Mouse (Mus musculus) layer of hippocampus, postnatal 10 days (tissue): ENCODE results near the gene Thbs1. TPM values are rescaled to one million over a fixed set of nuclear protein-coding genes. Genes with fewer than 3 reads are reported as not detected.

Experiments used
- DNase-seq, 2 experiments: peaks; one replicate each; pipeline ENCODE4 v3.0.0; 2021; ENCODE audit warnings: low spot score in 2 of 2
- long read RNA-seq: library from polyadenylated mRNA; stranded (forward); transcript quantifications from one replicate; pipeline ENCODE4 v2.0.0, GENCODE M21; 2023
- total RNA-seq, 2 experiments: library from RNA; stranded (reverse); gene quantifications; 2 replicates each; pipeline ENCODE4 v1.2.3; 2021

Gene Thbs1
- total RNA-seq = 1 to 10 TPM; 7.7 to 9.2 TPM
- long read RNA-seq, partial matches to known transcripts = 1 of 2 reads
- long read RNA-seq, other reads (novel, unspliced or antisense) = 1 of 2 reads

- DNase-seq = peak; percentile 40 to 59
Measured at GRCm38 (mm10) chr2:118111488-118112131, at the start of gene Thbs1. Gene Thbs1, plus strand, starts transcription at chr2:118111876.

DNA sequence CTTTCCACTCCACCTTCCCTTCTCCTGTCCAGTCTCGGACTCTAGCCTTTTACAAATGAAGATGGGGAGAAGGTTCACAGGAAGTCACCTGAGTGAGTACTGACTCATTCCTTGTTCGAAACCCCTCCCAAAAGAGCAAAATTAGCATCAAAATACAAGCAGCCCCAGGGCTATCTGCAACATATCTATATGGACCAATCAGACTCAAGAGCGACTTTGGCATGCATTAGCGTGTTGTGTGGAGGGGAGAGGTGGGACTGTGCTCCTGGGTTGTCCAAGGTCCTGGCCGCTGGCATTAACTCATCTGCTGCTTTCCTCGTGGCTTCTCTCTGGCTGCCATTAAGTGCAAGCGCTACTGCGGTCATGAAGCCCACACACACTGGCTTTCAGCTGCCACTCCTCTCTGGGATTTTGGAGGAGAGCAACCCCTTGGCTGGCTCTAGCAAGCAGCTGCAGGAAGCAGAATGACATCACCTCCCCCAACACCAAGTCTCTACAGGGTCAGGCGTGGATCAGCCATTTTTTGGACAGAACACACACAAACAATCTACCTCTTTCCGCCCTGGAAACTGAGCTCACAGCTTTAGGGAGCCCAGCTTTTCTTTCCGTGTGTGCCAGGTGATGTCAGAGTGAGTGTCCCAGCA lies 47.4 kb upstream of the Thbs1 start:
- DNase-seq = no peak

DNA sequence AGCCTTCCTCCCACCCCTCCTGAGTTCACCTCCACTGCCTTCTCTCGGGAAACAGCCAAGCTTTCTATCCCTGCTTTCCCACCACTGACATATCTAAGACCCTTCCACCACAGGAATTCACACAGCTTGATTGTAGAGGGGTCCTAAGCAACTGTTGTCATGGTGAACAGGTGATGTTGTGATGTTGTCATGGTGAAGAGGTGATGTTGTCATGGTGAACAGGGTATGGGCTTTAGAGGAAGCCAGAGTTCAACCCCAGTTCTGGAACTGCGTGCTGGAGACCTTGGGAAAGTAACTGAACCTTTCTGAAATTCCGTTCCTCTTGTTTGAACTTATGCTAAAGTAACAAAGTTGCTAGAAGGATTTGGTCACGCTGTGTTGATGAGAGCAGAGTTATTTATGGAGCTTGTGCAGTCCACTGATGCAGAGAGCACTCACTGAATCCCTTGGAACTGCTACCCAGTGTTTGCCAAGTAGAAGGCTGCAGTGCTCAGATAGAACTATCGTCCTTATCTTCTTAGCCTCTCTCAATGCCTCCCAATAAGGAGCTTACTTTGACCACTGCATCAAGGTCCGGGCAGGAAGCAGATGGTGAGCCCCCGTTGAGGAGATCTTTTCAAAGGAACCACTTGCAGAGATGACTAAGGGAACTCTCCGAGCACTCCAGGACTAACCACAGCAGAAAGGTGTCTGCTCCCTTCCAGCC lies 45.5 kb upstream of the Thbs1 start:
- no peak for DNase-seq

DNA sequence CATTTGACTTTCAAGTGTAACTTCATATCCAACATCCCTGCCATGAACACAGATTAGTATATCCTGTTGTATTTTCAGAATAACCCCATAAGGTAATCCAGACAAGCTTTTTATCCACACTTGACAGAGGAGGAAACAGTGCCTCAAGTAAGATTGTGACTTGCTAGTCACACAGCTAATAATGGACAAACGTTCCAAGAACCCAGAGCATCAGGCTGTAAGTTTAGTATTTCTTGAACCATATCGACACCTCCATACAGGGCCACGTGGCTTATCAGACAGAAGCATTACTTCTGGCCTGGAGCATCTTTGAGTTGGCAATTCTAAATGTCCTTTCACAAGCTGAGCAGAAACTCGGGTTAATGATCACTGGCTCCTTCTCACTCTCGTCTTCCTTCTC lies 41.7 kb upstream of the Thbs1 start:
- DNase-seq = no peak

DNA sequence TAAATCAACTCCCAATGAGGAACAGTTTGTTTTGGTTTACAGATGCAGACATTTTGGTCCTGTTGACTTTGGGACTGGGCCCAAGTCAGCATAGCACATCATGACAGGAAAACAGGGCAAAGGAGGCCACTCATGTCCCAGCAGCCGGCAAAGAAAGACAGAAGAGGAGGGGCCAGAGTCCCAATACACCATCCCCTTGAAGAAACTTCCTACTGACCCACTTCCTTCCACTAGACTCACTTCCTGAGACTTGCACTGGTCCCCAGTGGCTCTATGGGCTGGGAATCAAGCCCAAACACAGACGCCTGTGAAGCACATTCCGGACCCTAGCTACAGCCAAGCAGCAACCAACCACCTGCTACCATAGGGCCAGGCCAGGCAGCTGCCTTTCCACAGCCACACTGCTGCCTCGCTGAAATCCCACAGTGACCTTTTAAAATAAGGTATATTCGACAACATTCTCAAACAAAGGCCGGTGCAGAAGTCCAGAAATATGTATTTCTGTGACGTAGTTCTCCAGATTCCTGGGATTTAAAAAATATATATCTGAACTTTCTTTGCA lies 38.8 kb upstream of the Thbs1 start:
- DNase-seq = no peak

DNA sequence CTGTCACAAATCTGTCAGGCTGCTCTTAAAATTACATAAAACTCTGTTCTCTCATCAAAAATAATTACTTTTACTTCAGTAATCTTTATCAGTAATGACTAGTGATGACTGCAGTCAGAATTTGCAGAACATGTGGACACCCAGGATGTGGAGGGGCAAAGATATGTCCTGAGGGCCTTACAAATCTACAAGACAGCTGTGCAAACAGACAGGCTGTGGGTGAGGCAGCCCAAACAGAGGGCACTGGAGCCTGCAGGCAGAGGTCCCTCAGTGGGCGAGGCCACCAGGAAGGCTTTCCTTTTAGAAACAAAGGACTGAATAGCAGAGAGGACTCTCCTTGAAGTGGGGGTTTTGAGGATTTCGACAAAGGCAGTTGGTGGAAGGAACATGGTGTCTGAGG lies 37.6 kb upstream of the Thbs1 start:
- no peak for DNase-seq

DNA sequence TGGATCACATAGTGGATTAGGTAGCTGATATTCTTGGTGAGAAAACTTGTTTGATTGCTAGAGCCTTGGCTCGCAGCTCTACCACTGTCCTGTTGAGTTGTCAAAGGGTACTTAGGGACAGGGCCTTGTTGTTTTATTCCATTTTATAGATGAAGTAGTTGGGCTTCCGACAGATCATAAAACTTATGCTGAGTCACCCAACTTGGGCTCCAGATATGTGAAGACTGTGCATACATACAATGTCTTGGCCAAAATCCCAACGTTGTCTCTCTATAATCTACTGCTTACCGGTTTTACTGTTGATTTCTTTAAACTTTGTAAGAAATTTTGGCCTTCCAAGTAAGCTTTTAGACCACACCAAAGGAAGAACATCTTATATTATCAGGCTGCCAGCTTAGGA lies 36.5 kb upstream of the Thbs1 start:
- no peak for DNase-seq

- DNase-seq = no peak
Measured at GRCm38 (mm10) chr2:118079131-118079530, 32.5 kb upstream of the Thbs1 start.

DNA sequence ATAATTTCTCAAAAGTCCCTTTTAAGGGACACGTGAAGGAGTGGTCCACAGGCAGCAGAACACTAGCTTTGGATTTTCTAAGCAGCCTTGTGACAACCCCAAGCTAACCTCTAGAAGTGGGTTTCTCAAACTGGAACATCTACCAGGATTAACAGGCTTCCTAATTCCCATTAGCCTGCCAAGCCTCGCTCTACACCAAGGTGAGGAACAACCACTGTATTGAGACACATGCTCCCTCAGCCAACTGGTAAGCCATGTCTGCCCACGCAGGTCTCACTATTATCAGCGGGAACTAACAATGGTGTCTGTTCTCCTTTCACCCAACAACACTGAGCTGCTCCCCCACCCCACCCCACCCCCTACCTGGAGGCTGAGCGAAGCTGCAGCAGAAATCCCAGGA lies 30.1 kb upstream of the Thbs1 start:
- no peak for DNase-seq

DNA sequence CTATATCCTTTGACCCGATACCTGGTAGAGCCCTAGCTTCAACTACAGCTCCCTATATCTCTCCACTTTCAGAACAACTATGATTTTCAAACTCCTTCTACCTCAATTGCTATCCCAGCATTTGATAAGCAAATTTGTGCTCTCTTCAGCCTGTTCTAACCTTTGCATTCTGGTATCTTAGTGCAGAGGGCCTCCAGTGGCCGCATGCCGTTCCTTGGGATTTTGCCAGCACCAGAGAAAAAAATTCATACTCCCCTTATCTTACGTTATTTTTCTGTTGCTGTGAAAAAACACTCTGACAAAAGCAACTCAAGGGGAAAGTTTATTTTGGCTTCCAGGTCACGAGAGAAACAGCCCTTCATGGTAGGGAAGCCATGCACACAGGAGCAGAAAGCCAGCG lies 28.0 kb upstream of the Thbs1 start:
- no peak for DNase-seq

GRCm38 (mm10) chr2:118084693-118085092 lies 27.0 kb upstream of the Thbs1 start:
- no peak for DNase-seq

- DNase-seq = no peak
Measured at GRCm38 (mm10) chr2:118085647-118086046, 26.0 kb upstream of the Thbs1 start.

DNA sequence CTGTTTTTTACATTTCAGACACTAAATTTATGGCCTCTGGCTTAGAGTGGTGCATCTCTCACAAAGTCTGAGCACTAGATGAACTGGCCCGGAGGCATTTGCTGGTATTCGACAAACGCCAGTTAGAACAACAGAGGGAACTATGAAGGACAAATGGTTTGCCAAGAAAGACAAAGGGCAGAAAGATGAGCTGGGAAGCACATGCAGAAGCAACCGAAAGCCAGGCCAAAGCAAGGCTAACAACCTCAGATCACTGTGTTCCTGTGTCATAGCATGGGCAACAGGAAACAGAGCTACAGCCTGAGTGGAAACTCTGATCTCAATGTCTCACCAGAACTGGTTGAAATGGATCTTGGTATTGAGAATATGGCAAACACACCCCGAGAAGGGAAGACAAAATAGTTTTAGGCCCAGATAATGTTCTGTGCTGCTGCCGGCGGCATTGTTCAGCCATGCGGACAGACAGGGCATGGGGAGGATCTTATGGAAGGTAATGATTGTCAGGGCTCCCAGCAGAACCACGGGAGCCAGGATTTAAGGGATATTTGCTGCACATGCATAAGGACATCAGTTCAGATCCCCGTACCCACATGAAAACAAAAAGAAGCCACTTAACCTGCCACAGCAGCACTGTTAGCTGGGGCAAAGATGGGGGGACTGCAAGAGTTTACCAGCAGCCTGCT lies 24.5 kb upstream of the Thbs1 start:
- no peak for DNase-seq

GRCm38 (mm10) chr2:118091226-118091625 lies 20.4 kb upstream of the Thbs1 start:
- DNase-seq = no peak

- no peak for DNase-seq
Measured at GRCm38 (mm10) chr2:118099104-118099503, 12.6 kb upstream of the Thbs1 start.

DNA sequence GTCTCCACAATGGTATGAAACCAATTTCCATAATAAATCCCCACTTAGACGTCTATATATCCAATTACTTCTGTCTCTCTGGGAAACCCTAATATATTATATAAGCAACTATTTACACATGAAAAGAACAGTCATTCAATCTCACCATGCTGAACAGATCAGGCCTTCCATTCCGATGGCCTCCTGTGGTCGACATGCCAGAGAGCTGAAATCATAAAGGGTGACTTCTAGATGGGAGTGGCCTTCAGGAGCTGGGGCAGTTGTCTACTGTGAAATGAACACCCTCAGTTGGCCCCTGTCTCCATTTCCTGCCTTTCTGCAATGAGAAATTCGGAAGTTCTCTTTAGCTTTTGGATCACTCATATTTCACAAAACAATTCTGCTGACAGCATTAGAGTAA lies 9.5 kb upstream of the Thbs1 start:
- DNase-seq = no peak

GRCm38 (mm10) chr2:118110225-118110915 lies 1.3 kb upstream of the Thbs1 start:
- DNase-seq = peak in 1 of 2 experiments; percentile 32

GRCm38 (mm10) chr2:118111116-118111487 lies 574 bp upstream of the Thbs1 start:
- DNase-seq = peak; percentile 91 to 93

DNA sequence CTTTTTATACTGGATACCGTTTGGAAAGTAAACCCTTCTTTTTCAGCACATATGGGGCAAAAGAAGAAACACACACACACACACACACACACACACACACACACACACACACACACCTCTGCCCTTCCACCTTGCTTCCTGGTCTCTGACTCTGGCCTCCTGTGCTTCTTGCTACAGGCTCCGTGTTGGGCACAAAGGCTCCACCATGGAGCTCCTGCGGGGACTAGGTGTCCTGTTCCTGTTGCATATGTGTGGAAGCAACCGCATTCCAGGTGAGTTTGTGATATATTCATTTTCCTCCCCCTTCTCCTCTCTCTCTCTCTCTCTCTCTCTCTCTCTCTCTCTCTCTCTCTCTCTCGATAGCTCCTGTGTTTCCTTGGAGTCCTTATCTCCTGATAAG lies 762 bp downstream of the Thbs1 start:
- no peak for DNase-seq

GRCm38 (mm10) chr2:118112846-118113479 lies 1.3 kb downstream of the Thbs1 start:
- DNase-seq = no peak
